Mouse (Mus musculus) induced T-regulatory cell, adult 2 months (primary cell): ENCODE data around the gene Gm20388.
"Not testable (repeated sequence)": the region's sequence is repeated elsewhere in the genome, so short reads cannot be mapped to it uniquely, and the experiment has no call there.

Experiments
- DNase-seq: peaks from one replicate; pipeline ENCODE4 v3.0.0-alpha.2; 2012; ENCODE audit warnings: low read depth

Gm20388 gene

GRCm38 (mm10) chr8:124020439-124021236, 4110.0 kb downstream of the Gm20388 start:
- peak; percentile 78 for DNase-seq

DNA sequence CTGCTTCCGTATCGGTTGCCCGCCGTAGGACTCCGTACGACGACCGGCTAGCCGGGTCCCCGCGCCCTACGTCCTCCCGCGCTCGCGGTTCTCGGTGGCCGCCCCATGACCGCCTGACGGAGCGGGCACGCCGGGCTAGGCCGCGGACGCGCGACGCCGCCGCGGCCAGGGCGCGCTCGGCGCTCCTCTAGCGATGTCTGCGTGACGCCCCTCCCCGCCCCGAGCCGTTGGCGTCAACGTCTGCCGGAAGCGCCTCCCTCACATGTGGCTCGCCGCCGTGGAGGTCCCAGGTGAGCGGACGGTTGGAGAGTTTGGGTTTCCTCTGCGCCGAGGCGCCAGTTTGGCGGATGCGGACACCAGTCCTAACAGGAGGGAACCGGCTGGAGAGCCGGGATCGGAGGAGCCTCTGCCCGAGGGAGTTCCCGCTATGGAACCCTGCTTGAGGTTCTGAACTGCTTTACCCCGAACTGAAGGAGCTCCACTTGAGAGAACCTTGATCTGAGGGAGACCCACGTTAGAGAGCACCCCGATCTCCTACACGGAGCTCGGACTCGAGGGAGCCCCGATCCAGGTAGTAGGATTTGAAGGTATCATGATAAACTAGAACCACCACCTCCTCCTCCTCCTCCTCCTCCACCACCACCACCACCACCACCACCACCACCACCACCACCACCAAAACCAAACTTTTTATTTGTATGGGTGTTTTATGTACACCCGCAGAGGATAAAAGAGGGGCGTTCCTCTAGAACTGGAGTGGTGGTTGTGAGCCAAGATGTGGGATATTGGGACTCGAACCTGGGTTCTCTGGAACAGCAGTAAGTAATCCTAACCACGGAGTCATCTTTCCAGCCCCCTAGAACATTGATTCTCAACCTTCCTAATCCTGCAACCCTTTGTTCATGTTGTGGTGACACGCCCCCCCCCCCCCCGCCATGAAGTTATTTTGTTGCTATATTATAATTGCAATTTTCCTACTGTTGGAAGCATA, 4110.9 kb downstream of the Gm20388 start, which contains the start of the genes Taf5l and Urb2:
Taf5l (minus strand) TSS at position 161 of the 991 bp plus-strand sequence.
Urb2 (plus strand) TSS at position 272 of the 991 bp plus-strand sequence.
- DNase-seq, result peak; percentile 94

GRCm38 (mm10) chr8:124026265-124026664, 4115.6 kb downstream of the Gm20388 start:
- not testable (repeated sequence) for DNase-seq

GRCm38 (mm10) chr8:124027831-124028230, 4117.2 kb downstream of the Gm20388 start:
- no peak for DNase-seq

- DNase-seq, result peak; percentile 27
Measured at GRCm38 (mm10) chr8:124033400-124033799, 4122.8 kb downstream of the Gm20388 start.

GRCm38 (mm10) chr8:124038121-124038520, 4127.5 kb downstream of the Gm20388 start:
- no peak for DNase-seq

- DNase-seq, result no peak
Measured at GRCm38 (mm10) chr8:124039351-124039750, 4128.7 kb downstream of the Gm20388 start.

DNA sequence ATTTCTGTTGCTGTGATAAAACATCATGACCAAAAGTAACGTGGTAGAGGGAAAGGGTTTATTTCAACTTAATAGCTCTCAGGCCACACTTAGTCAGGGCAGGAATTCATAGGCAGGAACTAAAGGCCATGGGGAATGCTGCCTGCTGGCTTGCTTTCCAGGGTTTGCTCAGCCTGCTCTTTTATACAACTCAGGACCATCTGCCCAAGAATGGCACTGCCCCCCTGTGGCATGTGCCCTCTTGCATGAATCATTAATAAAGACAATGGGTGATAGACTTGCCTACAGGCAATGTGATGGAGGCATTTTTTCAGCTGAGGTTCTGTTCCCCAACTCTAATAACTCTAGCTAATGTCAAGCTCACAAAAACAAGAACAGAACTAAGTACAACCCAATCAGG, 4131.6 kb downstream of the Gm20388 start:
- no peak for DNase-seq

DNA sequence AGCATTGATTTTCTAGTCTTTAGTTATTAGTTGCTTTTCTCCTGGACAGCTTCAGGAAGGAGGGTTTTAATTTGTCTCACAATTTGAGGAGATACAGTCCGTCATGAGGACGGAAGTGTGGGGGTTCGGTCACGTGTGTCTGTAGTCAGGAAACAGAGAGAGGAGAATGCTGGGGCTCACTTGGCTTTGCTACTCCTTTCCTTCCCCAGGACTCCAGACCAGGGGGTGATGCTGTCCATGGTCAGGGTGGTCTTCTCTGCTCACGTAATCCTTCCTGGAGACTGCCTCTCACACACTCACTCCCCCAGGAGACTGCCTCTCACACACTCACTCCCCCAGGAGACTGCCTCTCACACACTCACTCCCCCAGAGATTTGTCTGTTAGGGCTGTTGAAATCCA, 4133.8 kb downstream of the Gm20388 start:
- DNase-seq, result no peak

DNA sequence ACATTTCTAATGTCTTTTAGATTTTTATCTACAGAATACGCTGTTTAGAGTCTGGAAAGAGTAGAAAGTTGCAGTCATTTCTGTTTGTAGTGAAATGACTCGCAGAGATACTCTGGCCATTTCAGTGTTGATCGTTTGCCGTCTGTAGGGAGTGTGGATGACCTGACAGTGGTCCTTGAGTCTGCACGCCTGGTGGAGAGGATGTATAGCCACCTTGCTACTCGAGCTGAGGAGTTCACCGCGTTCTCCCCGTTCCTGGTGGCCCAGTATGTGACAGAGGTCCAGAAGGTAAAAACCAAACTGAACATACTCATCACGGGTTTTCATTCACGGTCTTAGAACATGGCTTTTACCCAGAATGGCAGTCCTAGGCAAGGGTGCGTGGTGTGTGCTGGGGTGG, 4134.3 kb downstream of the Gm20388 start:
- DNase-seq, result no peak

DNA sequence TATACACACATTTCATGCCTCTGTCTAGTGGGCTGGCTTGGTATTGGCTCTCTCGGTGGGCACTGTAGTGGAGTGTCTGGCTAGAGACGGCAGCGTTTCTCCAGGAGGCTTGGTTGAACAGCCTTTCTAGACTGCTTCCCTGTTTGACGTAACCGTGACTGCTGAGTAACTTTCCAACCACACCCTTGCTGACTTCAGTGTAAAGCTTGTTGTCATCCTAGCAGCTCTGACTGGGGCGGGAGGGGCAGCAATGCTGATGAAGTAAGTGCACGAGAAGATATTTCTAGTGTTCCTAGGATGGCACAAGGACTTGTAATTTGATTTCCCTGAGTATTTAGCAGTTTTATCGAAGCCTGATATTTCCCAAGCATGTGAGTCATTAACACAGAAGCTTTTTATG, 4135.2 kb downstream of the Gm20388 start:
- DNase-seq, result no peak

GRCm38 (mm10) chr8:124052110-124052509, 4141.5 kb downstream of the Gm20388 start:
- DNase-seq, result peak; percentile 66

- no peak for DNase-seq
Measured at GRCm38 (mm10) chr8:124052568-124052967, 4141.9 kb downstream of the Gm20388 start.

GRCm38 (mm10) chr8:124056832-124057655, 4146.4 kb downstream of the Gm20388 start:
- no peak for DNase-seq

DNA sequence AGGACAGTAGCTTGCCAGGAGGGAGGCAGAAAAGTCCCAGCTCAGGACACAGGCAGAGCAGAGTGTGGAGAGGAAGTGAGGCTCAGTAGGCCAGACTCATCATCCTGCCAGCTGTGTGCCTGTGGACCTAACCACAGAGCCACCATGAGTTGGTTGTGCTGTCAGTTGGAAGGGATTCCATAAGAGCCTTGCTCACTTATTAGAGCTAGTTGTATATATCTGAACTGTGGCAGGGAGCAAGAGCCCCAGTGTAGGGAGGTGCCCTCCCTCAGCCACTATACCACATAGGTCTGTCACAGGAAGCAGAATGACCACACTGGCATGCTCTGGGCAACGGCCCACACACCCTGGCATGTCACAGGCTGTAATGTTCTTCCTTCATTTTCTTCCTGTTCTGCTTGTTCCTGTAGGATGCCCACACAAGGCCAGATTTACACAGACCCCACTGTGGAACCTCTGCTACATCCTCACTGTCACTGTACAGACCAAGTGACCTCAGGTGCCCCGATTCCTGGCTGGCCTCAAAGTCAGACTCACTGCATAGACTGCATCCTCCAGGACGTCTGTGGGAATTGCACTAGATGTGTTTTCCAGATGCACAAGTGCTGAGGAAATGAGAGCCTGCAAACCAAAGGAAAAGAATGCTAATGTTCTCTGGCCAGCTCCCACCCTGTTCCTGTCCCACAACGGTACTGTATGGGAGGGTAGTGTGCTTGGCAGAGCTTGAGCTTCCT, 4155.9 kb downstream of the Gm20388 start:
- DNase-seq, result peak; percentile 20

- DNase-seq, result no peak
Measured at GRCm38 (mm10) chr8:124067059-124067750, 4156.6 kb downstream of the Gm20388 start.

- no peak for DNase-seq
Measured at GRCm38 (mm10) chr8:124070363-124071324, 4160.0 kb downstream of the Gm20388 start.

DNA sequence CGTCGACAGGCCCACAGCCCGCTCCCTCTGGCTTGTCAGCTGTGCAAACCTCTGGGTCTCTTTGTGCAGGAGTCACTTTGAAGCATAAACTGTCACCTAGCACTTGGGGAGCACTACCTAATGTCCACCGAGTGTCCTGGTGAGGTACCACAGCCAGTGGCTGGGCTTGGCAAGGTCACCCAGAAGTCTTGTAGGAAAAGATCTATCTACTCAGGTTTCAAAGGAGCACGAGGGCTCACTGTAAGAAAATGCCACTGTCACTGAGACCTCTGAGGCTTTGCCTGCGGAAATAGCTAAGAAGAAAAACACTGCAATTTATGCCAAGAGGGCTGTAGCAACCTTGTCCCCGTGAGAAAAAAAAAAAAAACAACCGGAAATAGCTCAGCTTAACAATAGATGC, 4165.3 kb downstream of the Gm20388 start:
- peak; percentile 34 for DNase-seq

DNA sequence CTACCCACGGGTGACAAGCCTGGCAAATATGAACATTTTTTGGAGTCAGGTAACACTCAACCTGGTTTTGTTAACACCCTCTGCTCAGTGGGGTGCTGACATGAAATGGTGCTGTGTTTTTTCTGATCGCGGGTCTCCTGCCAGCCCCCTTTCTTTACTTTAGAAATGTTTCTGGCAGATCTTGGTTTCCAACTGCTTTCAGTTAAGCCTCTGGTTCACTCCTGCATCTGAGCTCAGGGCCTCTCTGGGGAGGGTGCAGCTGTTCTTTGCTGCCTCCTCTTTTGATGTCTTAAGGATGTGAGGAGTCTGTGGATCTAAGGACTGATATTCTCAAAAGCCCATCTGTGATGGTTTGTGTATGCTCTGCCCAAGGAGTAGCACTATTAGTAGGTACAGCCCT, 4165.8 kb downstream of the Gm20388 start:
- no peak for DNase-seq
